Mouse (Mus musculus): ENCODE results near the gene Tnip2. TPM values are rescaled to one million over a fixed set of nuclear protein-coding genes. Genes with fewer than 3 reads are reported as not detected.

The Tnip2 gene
- polyA plus RNA-seq, 1 experiment from 2014 or later: 3.6 TPM

DNA sequence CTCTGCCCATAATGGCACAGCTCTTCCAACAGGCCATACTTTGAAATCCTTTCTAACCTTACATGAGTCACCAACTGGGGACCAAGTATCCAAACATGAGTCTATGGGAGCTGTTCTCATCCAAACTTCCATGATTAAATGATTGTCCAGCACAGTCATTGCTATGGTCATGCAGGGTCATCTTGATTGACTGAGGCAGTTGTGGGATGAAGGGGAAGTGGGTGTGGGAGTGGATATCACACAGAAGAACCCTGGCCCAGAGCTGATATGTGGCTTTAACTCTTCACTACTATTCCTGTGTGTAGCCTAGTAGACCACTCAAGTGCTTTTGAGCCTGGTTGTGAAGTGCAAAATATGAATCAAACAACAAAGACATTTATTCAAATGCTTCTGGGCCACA, 1.3 kb upstream of the Tnip2 start:
- ATAC-seq (no peak), DNase-seq (ENCODE audit: low spot score) (no peak)
- no peak overlapping the region for H3K4me3 ChIP-seq (ENCODE audit: low read depth, low read length)
- no peak overlapping the region for H3K4me2 ChIP-seq (ENCODE audit: low read length)
- H3K9me3 ChIP-seq (replicated peaks; ENCODE audit: control insufficient read depth, low read length): no peaks in the 10 kb centered on the region
- no peaks in the 10 kb centered on the region for H3K36me3 ChIP-seq (ENCODE audit: control insufficient read depth, insufficient read depth, low read length)
- H3K4me1 ChIP-seq (ENCODE audit: control insufficient read depth, insufficient read depth, low read length): peaks cover 4% of the 10 kb centered on the region; the same call in 1 of the 2 replicates
- H3K9ac ChIP-seq (ENCODE audit: low read length): no peak overlapping the region
- H3K27ac ChIP-seq (ENCODE audit: low read depth, low read length): no peak overlapping the region
- no peaks in the 10 kb centered on the region; the same call in 1 of the 2 replicates for H3K27me3 ChIP-seq (replicated peaks; ENCODE audit: control insufficient read depth, insufficient read depth, low read length)

DNA sequence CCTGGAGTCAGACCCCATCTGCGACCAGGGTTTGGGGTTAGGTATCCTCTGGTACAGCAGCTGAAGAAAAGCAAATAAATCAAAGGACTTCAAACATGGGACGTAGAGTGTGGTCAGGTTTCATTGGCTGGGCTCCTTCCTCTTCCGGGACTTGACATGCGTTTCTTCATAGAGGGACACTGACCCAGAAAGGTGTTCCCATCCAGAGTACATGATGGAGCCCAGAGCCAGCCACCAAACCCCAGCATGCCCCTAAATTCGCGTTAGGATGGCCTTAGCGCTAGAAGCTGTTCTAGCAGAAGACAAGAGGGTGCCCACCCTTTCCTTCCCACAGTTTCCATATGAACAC, 401 bp upstream of the Tnip2 start:
- Histone ChIP-seq H3K4me1 (ENCODE audit: control insufficient read depth, insufficient read depth, low read length) (peaks cover 4% of the 10 kb centered on the region; the same call in 1 of the 2 replicates), H3K27me3 (replicated peaks; ENCODE audit: control insufficient read depth, insufficient read depth, low read length) (no peaks in the 10 kb centered on the region; the same call in 1 of the 2 replicates), H3K36me3 (ENCODE audit: control insufficient read depth, insufficient read depth, low read length) (no peaks in the 10 kb centered on the region), H3K9ac (ENCODE audit: low read length) (no peak overlapping the region), H3K4me2 (ENCODE audit: low read length) (peak overlapping the region; percentile 97), H3K4me3 (ENCODE audit: low read depth, low read length) (peak overlapping the region; percentile 48), H3K27ac (ENCODE audit: low read depth, low read length) (no peak overlapping the region), H3K9me3 (replicated peaks; ENCODE audit: control insufficient read depth, low read length) (no peaks in the 10 kb centered on the region)
- 26% methylated on average over 7 of the region's 7 CpGs for WGBS
- ATAC-seq (no peak; the same call in 1 of the 2 replicates), DNase-seq (ENCODE audit: low spot score) (no peak)

- Histone ChIP-seq H3K27ac (ENCODE audit: low read depth, low read length) (no peak overlapping the region), H3K4me2 (ENCODE audit: low read length) (no peak overlapping the region), H3K4me1 (ENCODE audit: control insufficient read depth, insufficient read depth, low read length) (peaks cover 4% of the 10 kb centered on the region; the same call in 1 of the 2 replicates), H3K36me3 (ENCODE audit: control insufficient read depth, insufficient read depth, low read length) (no peaks in the 10 kb centered on the region), H3K4me3 (ENCODE audit: low read depth, low read length) (no peak overlapping the region), H3K9me3 (replicated peaks; ENCODE audit: control insufficient read depth, low read length) (no peaks in the 10 kb centered on the region), H3K9ac (ENCODE audit: low read length) (no peak overlapping the region), H3K27me3 (replicated peaks; ENCODE audit: control insufficient read depth, insufficient read depth, low read length) (no peaks in the 10 kb centered on the region; the same call in 1 of the 2 replicates)
- DNase-seq (ENCODE audit: low spot score) (no peak), ATAC-seq (no peak)
- WGBS: 82% methylated on average over 3 of the region's 3 CpGs
Observed at GRCm38 (mm10) chr5:34512486-34512885, 1.3 kb downstream of the Tnip2 start.

DNA sequence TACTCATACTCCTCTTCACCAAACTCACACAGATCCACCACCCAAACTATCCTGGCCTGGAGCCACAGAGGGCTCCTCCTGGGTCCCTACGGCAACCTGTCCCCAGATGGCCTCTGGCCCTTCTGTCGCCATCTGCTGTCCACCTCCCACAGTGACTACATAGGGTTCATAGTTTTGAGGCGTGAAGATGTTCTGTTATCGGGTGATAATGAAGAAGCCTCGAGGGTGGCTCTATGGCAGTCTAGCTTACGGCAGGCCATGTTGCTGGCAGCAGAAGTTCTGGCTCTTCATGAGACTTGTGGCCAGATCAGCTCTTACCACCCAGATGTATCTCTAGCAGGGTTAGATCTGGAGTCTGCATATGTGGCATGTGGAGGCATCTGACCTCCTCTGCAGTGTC, 11.0 kb downstream of the Tnip2 start:
- H3K36me3 ChIP-seq (ENCODE audit: control insufficient read depth, insufficient read depth, low read length): no peaks in the 10 kb centered on the region
- no peak overlapping the region for H3K27ac ChIP-seq (ENCODE audit: low read depth, low read length)
- ATAC-seq (no peak), DNase-seq (ENCODE audit: low spot score) (no peak)
- no peak overlapping the region for H3K9ac ChIP-seq (ENCODE audit: low read length)
- no peaks in the 10 kb centered on the region for H3K9me3 ChIP-seq (replicated peaks; ENCODE audit: control insufficient read depth, low read length)
- H3K27me3 ChIP-seq (replicated peaks; ENCODE audit: control insufficient read depth, insufficient read depth, low read length): no peaks in the 10 kb centered on the region
- no peak overlapping the region for H3K4me2 ChIP-seq (ENCODE audit: low read length)
- no peak overlapping the region for H3K4me3 ChIP-seq (ENCODE audit: low read depth, low read length)
- H3K4me1 ChIP-seq (ENCODE audit: control insufficient read depth, insufficient read depth, low read length): no peaks in the 10 kb centered on the region
- WGBS: 83% methylated on average over 6 of the region's 6 CpGs

- Histone ChIP-seq H3K4me2 (ENCODE audit: low read length) (no peak overlapping the region), H3K4me1 (ENCODE audit: control insufficient read depth, insufficient read depth, low read length) (no peaks in the 10 kb centered on the region), H3K27me3 (replicated peaks; ENCODE audit: control insufficient read depth, insufficient read depth, low read length) (no peaks in the 10 kb centered on the region), H3K4me3 (ENCODE audit: low read depth, low read length) (no peak overlapping the region), H3K9me3 (replicated peaks; ENCODE audit: control insufficient read depth, low read length) (no peaks in the 10 kb centered on the region), H3K27ac (ENCODE audit: low read depth, low read length) (no peak overlapping the region), H3K36me3 (ENCODE audit: control insufficient read depth, insufficient read depth, low read length) (no peaks in the 10 kb centered on the region), H3K9ac (ENCODE audit: low read length) (no peak overlapping the region)
- ATAC-seq (no peak), DNase-seq (ENCODE audit: low spot score) (no peak)
- WGBS: 94% methylated on average over 1 of the region's 1 CpGs
Observed at GRCm38 (mm10) chr5:34502411-34502810, 11.4 kb downstream of the Tnip2 start.

GRCm38 (mm10) chr5:34501588-34501987, 12.2 kb downstream of the Tnip2 start:
- no peak overlapping the region for H3K27ac ChIP-seq (ENCODE audit: low read depth, low read length)
- no peak for ATAC-seq
- no peak overlapping the region for H3K9ac ChIP-seq (ENCODE audit: low read length)
- H3K27me3 ChIP-seq (replicated peaks; ENCODE audit: control insufficient read depth, insufficient read depth, low read length): no peaks in the 10 kb centered on the region
- WGBS: 87% methylated on average over 3 of the region's 3 CpGs
- H3K9me3 ChIP-seq (replicated peaks; ENCODE audit: control insufficient read depth, low read length): no peaks in the 10 kb centered on the region
- H3K36me3 ChIP-seq (ENCODE audit: control insufficient read depth, insufficient read depth, low read length): no peaks in the 10 kb centered on the region
- no peak for DNase-seq (ENCODE audit: low spot score)
- H3K4me2 ChIP-seq (ENCODE audit: low read length): no peak overlapping the region
- no peak overlapping the region for H3K4me3 ChIP-seq (ENCODE audit: low read depth, low read length)
- H3K4me1 ChIP-seq (ENCODE audit: control insufficient read depth, insufficient read depth, low read length): no peaks in the 10 kb centered on the region

DNA sequence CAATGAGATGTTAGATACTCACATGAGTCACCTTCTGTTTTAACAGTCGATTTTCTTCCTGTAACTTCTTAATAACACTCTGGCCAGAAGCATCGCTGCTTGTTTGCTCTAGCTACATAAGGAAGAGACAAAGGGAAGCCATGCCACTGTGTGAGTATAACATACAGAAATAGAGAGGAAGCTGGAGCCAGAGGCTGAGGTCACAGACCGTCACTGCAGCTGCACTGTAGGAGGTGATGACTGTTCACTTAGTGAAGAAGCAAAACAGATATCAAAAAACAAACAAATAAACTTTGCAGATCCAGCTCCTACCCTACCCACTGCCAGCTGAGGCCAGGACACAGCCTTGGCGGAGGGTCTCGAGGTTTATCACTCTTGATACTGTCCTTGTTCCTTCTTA, 12.9 kb downstream of the Tnip2 start:
- WGBS: 85% methylated on average over 5 of the region's 5 CpGs
- no peaks in the 10 kb centered on the region for H3K4me1 ChIP-seq (ENCODE audit: control insufficient read depth, insufficient read depth, low read length)
- H3K27ac ChIP-seq (ENCODE audit: low read depth, low read length): no peak overlapping the region
- no peaks in the 10 kb centered on the region for H3K27me3 ChIP-seq (replicated peaks; ENCODE audit: control insufficient read depth, insufficient read depth, low read length)
- DNase-seq (ENCODE audit: low spot score): no peak
- H3K9ac ChIP-seq (ENCODE audit: low read length): no peak overlapping the region
- H3K4me3 ChIP-seq (ENCODE audit: low read depth, low read length): no peak overlapping the region
- no peaks in the 10 kb centered on the region for H3K9me3 ChIP-seq (replicated peaks; ENCODE audit: control insufficient read depth, low read length)
- no peak overlapping the region for H3K4me2 ChIP-seq (ENCODE audit: low read length)
- no peaks in the 10 kb centered on the region for H3K36me3 ChIP-seq (ENCODE audit: control insufficient read depth, insufficient read depth, low read length)
- ATAC-seq: no peak

GRCm38 (mm10) chr5:34496745-34497144, 17.0 kb downstream of the Tnip2 start:
- Histone ChIP-seq H3K4me3 (ENCODE audit: low read depth, low read length) (no peak overlapping the region), H3K4me1 (ENCODE audit: control insufficient read depth, insufficient read depth, low read length) (no peaks in the 10 kb centered on the region), H3K9ac (ENCODE audit: low read length) (no peak overlapping the region), H3K4me2 (ENCODE audit: low read length) (no peak overlapping the region), H3K9me3 (replicated peaks; ENCODE audit: control insufficient read depth, low read length) (no peaks in the 10 kb centered on the region), H3K36me3 (ENCODE audit: control insufficient read depth, insufficient read depth, low read length) (no peaks in the 10 kb centered on the region), H3K27me3 (replicated peaks; ENCODE audit: control insufficient read depth, insufficient read depth, low read length) (no peaks in the 10 kb centered on the region), H3K27ac (ENCODE audit: low read depth, low read length) (no peak overlapping the region)
- no peak for DNase-seq (ENCODE audit: low spot score)
- no peak for ATAC-seq
- WGBS: 86% methylated on average over 6 of the region's 6 CpGs

DNA sequence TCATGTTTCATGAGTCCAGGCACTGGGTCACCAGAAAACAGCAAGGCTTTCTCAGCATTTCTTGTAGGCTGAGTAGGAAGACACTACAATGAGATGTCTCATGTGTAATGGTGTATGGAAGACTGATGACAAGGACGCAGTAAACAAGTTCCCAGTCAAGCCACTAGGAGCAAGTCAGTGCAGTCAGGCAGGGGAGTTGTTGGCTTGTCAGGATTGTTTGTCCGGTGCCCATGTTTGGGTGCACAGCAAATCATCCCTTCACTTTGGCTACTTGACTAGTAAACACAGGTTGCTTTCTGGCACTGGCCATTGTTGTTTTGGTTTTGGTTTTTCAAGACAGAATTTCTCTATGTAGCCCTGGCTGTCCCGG, 24.4 kb downstream of the Tnip2 start:
- WGBS: 85% methylated on average over 3 of the region's 3 CpGs
- no peak overlapping the region for H3K4me3 ChIP-seq (ENCODE audit: low read depth, low read length)
- ATAC-seq: no peak

More for the DNA sequence above, 24.4 kb downstream of the Tnip2 start:
- H3K27me3 ChIP-seq (replicated peaks; ENCODE audit: control insufficient read depth, insufficient read depth, low read length): no peaks in the 10 kb centered on the region
- H3K9ac ChIP-seq (ENCODE audit: low read length): no peak overlapping the region
- DNase-seq (ENCODE audit: low spot score): no peak
- H3K4me2 ChIP-seq (ENCODE audit: low read length): no peak overlapping the region
- H3K36me3 ChIP-seq (ENCODE audit: control insufficient read depth, insufficient read depth, low read length): peaks cover 32% of the 10 kb centered on the region
- H3K4me1 ChIP-seq (ENCODE audit: control insufficient read depth, insufficient read depth, low read length): no peaks in the 10 kb centered on the region
- H3K9me3 ChIP-seq (replicated peaks; ENCODE audit: control insufficient read depth, low read length): no peaks in the 10 kb centered on the region
- no peak overlapping the region for H3K27ac ChIP-seq (ENCODE audit: low read depth, low read length)
